Mouse (Mus musculus): ENCODE measurements around the gene Rph3a. TPM values are rescaled to one million over a fixed set of nuclear protein-coding genes. Genes with fewer than 3 reads are reported as not detected.
A peak's percentile ranks its signal among the peaks of the same experiment; 100 is the strongest.

The Rph3a gene
- polyA plus RNA-seq, 1 experiment from 2014 or later = 7.7 TPM

DNA sequence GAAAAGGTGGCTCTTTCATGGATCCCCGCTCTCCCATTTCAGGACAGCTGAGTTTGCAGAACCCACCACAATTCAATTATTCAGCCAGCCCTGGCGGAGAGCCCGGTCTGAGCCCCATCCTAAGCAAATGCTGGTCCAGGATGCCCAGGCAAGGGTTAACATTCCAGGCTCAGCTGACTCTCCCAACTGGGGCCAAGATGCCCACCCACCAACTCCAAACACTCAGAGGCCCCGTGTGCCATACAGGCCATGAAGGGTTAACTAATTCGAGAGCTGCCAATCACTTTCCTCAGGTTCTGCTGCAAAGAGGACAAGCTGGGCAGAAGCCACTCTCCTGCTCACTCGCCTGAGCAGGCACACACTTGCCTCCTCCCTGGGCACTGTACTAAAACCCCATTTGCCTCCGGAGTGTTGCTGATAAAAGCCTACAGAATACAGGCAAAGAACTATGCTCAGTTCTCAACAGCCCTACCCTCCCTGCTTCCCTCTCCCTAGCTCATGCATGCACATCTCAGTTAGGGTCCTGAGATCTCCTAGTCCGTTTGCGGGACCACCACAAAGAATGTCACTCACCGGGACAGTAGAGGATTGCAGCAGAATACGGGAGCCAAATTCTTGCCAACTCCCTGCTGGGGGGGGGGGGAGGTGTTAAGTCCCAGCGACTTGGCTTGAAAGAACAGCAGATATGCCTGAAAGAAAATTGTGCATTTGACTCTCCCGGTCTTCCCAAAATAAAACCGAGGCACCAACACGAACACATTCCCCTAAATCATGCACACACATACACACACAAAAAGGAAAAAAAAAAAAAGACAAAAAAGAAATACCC, 1.3 kb downstream of the Rph3a start:
- H3K4me1 ChIP-seq = peaks cover 52% of the 10 kb centered on the region
- peak overlapping the region; percentile 58 for H3K4me2 ChIP-seq
- ATAC-seq = no peak
- 6% methylated on average over 15 of the region's 15 CpGs for WGBS
- no peaks in the 10 kb centered on the region for H3K9me3 ChIP-seq (replicated peaks)
- H3K9ac ChIP-seq = peak overlapping the region; percentile 50
- H3K36me3 ChIP-seq (ENCODE audit: poor library complexity, severe bottlenecking) = no peaks in the 10 kb centered on the region
- H3K4me3 ChIP-seq = peak overlapping the region; percentile 33
- H3K27me3 ChIP-seq = peaks cover 30% of the 10 kb centered on the region
- H3K27ac ChIP-seq = 0 out of 2 replicates have a peak overlapping the region, but pooled peaks have one; percentile 15

DNA sequence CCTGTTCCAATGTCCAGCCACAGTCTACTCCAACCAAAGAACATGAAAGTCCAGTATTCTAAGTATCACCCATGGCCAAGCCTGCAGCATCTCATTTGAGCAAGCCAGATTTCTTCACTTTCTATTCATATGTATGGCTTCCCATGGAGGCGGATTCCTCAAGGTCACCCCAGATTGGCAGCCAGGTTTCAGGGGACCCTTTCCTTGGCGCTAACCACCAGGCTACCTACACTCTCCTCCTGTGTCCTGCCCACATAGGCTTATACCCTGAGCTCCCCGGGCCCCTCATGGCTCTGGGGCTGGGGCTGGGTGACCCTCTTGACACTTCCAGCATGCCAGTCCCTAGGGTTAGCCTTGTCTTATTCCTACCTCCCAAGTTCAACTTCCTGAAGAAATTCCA, 2.3 kb downstream of the Rph3a start:
- H3K27ac ChIP-seq = no peak overlapping the region
- H3K36me3 ChIP-seq (ENCODE audit: poor library complexity, severe bottlenecking) = no peaks in the 10 kb centered on the region
- peak overlapping the region; percentile 58 for H3K4me2 ChIP-seq
- H3K4me1 ChIP-seq = peaks cover 61% of the 10 kb centered on the region
- no peak overlapping the region for H3K9ac ChIP-seq
- ATAC-seq = no peak
- H3K9me3 ChIP-seq (replicated peaks) = no peaks in the 10 kb centered on the region
- no peak overlapping the region for H3K4me3 ChIP-seq
- peaks cover 34% of the 10 kb centered on the region for H3K27me3 ChIP-seq
- WGBS = 83% methylated on average over 3 of the region's 3 CpGs

DNA sequence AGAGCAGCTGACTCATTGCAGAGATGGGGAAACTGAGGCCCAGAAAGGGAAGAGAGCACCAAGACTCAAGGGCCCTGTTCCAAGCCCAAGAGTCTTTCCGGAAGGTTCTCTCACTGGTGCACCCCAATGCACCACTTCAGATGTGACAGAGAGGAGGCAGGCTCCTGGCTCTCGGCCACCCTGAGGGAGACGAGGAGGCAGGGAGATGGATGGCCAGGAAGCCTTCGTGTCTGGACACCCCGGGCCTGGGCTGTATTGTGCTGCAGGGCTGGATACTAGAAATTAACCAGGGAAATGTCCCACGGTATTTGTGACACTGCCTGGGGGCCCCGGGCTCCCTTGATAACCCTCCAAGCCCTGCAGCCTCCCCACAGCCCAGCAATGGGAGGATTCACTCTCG, 2.8 kb downstream of the Rph3a start:
- Histone ChIP-seq H3K4me3 (no peak overlapping the region), H3K27me3 (peaks cover 38% of the 10 kb centered on the region), H3K9ac (no peak overlapping the region; the same call in 1 of the 2 replicates), H3K4me1 (peaks cover 61% of the 10 kb centered on the region), H3K27ac (no peak overlapping the region), H3K36me3 (ENCODE audit: poor library complexity, severe bottlenecking) (no peaks in the 10 kb centered on the region), H3K4me2 (peak overlapping the region; percentile 58; the same call in 1 of the 2 replicates), H3K9me3 (replicated peaks) (no peaks in the 10 kb centered on the region)
- no peak for ATAC-seq
- 87% methylated on average over 8 of the region's 8 CpGs for WGBS

DNA sequence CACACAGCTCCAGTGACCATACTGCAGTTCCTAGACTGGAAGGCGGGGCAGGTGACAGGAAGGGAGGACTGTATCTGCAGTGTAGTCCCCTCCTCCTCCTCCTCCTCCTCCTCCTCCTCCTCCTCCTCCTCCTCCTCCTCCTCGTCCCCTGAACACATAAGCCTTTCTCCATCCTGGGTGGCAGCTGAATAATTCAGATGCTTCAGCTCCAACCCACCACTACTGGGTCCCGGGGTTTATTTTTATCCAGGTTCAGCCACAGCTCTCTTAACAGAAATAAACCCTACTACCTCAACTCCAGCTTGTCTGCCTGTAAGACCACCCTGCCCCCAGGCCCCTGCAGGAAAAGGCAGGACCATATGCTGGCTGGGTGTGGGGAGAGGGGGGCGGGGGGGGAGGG, 3.7 kb downstream of the Rph3a start:
- Histone ChIP-seq H3K4me1 (peaks cover 61% of the 10 kb centered on the region), H3K9ac (no peak overlapping the region), H3K36me3 (ENCODE audit: poor library complexity, severe bottlenecking) (no peaks in the 10 kb centered on the region), H3K27me3 (peaks cover 39% of the 10 kb centered on the region), H3K27ac (no peak overlapping the region), H3K4me2 (no peak overlapping the region), H3K4me3 (no peak overlapping the region), H3K9me3 (replicated peaks) (no peaks in the 10 kb centered on the region)
- ATAC-seq = no peak
- 54% methylated on average over 3 of the region's 4 CpGs for WGBS

DNA sequence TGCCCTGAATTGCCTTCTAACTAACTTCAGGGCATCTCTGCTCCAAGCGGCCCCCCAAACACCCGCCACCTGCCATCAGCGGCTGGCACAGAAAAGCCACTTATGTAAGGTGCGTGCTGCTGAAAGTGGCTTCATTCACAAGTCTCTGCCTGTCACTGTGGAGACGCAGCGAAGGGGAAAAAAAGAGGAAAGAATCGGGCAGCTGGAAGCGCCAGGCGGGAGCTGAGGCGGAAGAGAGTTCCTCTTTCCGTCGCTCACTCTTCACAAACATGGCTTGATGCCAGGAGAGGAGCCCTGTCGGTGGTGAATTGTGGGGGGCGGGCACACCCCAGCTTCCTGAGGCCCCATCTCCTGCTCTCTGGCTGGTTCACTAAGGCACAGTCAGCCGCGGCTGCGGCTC, 6.1 kb downstream of the Rph3a start:
- Histone ChIP-seq H3K27ac (peak overlapping the region; percentile 70), H3K9me3 (replicated peaks) (no peaks in the 10 kb centered on the region), H3K4me2 (peak overlapping the region; percentile 59), H3K36me3 (ENCODE audit: poor library complexity, severe bottlenecking) (no peaks in the 10 kb centered on the region), H3K9ac (peak overlapping the region; percentile 46; the same call in 1 of the 2 replicates), H3K4me1 (peaks cover 46% of the 10 kb centered on the region), H3K4me3 (peak overlapping the region; percentile 25), H3K27me3 (peaks cover 33% of the 10 kb centered on the region)
- WGBS = 6% methylated on average over 17 of the region's 17 CpGs
- ATAC-seq = peak; percentile 39; the same call in 1 of the 2 replicates

DNA sequence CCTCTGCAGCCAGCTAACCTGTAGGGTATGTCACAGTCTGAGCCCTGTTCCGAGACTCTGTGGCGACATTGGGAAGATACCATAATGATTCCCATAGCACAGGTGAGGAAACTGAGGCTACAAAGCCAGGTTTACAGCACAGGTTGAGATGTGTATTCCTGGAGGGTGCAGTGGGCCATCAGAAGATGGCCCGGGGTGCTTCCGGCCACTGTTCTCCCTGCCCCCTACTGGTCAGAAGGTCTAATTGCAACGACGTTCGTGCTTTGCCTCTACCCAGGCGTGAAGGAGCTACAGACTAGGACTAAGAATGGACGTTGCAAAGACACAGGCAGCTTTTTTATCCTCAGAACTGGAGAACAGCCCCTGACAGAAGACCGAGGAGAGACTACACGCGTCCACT, 10.3 kb downstream of the Rph3a start:
- no peaks in the 10 kb centered on the region for H3K36me3 ChIP-seq (ENCODE audit: poor library complexity, severe bottlenecking)
- no peak overlapping the region for H3K9ac ChIP-seq
- no peaks in the 10 kb centered on the region for H3K9me3 ChIP-seq (replicated peaks)
- no peak overlapping the region for H3K27ac ChIP-seq
- no peak overlapping the region for H3K4me2 ChIP-seq
- WGBS = 35% methylated on average over 12 of the region's 12 CpGs
- no peak overlapping the region for H3K4me3 ChIP-seq
- ATAC-seq = no peak
- H3K4me1 ChIP-seq = peaks cover 18% of the 10 kb centered on the region
- H3K27me3 ChIP-seq = peaks cover 9% of the 10 kb centered on the region

DNA sequence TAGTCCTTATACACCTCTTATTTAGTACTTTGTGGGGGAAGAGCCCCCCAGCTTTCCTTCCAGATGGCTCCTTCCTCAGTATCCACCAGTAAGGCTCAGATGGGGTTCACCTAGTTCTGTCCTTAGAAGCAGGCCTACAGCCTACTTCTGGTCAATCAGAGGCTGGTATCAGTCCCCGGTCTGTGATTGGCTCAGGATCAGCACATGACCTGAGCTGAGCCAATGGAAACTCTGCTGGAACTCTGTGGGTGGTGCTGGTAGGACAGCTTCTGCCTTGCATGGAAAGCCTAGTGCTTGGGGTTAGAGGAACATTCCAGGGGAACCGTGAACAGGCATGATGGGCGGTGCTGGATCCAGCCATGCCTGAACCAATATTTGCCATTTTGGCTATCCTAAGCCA, 21.5 kb downstream of the Rph3a start:
- no peak overlapping the region for H3K4me2 ChIP-seq
- no peak for ATAC-seq
- 88% methylated on average over 3 of the region's 3 CpGs for WGBS

DNA sequence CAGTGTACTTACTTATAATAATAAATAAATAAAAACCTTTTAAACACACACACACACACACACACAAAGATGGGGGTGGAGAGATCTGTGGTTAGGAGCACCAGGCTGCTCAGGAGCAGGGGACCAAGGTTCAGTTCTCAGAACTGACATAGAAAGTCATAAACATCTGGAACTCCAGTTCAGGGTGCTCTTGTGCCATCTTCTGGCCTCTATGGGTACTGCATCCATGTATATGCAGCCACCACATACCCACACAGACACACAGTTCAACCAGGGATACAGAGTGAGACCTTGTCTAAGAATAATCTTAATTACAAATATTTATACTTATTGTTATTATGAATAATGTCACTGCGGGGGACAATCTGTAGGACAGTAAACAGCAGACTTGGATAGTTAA, 26.9 kb downstream of the Rph3a start:
- H3K27me3 ChIP-seq = no peaks in the 10 kb centered on the region
- H3K27ac ChIP-seq = no peak overlapping the region
- no peaks in the 10 kb centered on the region for H3K36me3 ChIP-seq (ENCODE audit: poor library complexity, severe bottlenecking)
- no peak overlapping the region for H3K9ac ChIP-seq
- peaks cover 7% of the 10 kb centered on the region; the same call in 1 of the 2 replicates for H3K9me3 ChIP-seq (replicated peaks)
- WGBS = 89% methylated on average over 1 of the region's 1 CpGs
- H3K4me1 ChIP-seq = no peaks in the 10 kb centered on the region
- H3K4me3 ChIP-seq = no peak overlapping the region
- H3K4me2 ChIP-seq = no peak overlapping the region
- ATAC-seq = no peak

More for the DNA sequence above, 21.5 kb downstream of the Rph3a start:
- no peaks in the 10 kb centered on the region for H3K4me1 ChIP-seq
- peaks cover 4% of the 10 kb centered on the region; the same call in 1 of the 2 replicates for H3K27me3 ChIP-seq
- H3K27ac ChIP-seq = no peak overlapping the region
- no peak overlapping the region for H3K4me3 ChIP-seq
- H3K9ac ChIP-seq = no peak overlapping the region
- no peaks in the 10 kb centered on the region for H3K36me3 ChIP-seq (ENCODE audit: poor library complexity, severe bottlenecking)
- H3K9me3 ChIP-seq (replicated peaks) = no peaks in the 10 kb centered on the region

DNA sequence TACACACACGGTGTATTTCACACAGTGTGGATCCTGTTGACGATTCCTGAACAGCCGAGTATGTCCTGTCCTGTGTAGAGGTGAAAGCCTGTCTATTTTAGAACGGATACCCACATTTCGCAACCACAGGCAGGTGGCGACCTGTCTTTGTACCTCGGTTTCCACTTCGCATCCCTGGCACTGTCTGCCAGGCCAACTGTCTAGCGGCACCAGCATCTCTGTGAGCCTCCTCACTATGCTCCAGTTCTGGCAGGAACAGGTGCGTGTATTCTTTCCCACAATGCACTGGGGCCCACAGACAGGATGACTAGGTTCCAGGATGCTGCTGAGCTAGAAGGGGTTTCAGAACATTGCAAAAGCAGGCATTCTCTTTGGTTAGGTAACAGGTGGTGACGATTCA, 28.7 kb downstream of the Rph3a start:
- 90% methylated on average over 11 of the region's 11 CpGs for WGBS
- ATAC-seq = no peak
- no peak overlapping the region for H3K9ac ChIP-seq

DNA sequence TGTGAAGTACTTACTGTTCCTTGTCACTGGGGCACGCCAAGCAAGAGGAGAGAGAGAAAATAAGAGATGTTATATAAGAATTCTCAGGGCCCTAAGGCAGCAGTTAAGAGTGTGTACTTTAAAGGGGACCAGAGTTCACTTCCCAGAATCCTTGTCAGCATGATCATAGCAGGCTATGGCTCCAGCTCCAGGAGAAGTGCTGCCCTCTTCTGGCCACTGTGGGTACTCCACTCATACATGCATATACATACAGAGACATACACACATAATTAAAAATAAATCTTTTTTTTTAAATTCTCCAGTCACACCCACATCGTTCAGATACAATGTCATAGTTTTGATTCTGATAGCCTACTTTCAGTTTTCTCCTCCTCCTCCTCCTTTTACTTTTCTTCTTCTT, 29.8 kb downstream of the Rph3a start:
- WGBS = 86% methylated on average over 2 of the region's 2 CpGs
- no peak for ATAC-seq
- Histone ChIP-seq H3K27me3 (no peaks in the 10 kb centered on the region), H3K27ac (no peak overlapping the region), H3K4me1 (no peaks in the 10 kb centered on the region), H3K36me3 (ENCODE audit: poor library complexity, severe bottlenecking) (no peaks in the 10 kb centered on the region), H3K9ac (no peak overlapping the region), H3K9me3 (replicated peaks) (peaks cover 7% of the 10 kb centered on the region; the same call in 1 of the 2 replicates), H3K4me3 (no peak overlapping the region), H3K4me2 (no peak overlapping the region)

More for the DNA sequence above, 28.7 kb downstream of the Rph3a start:
- Histone ChIP-seq H3K27ac (no peak overlapping the region), H3K36me3 (ENCODE audit: poor library complexity, severe bottlenecking) (no peaks in the 10 kb centered on the region), H3K4me3 (no peak overlapping the region), H3K9me3 (replicated peaks) (peaks cover 7% of the 10 kb centered on the region; the same call in 1 of the 2 replicates), H3K4me1 (no peaks in the 10 kb centered on the region), H3K27me3 (no peaks in the 10 kb centered on the region), H3K4me2 (no peak overlapping the region)

DNA sequence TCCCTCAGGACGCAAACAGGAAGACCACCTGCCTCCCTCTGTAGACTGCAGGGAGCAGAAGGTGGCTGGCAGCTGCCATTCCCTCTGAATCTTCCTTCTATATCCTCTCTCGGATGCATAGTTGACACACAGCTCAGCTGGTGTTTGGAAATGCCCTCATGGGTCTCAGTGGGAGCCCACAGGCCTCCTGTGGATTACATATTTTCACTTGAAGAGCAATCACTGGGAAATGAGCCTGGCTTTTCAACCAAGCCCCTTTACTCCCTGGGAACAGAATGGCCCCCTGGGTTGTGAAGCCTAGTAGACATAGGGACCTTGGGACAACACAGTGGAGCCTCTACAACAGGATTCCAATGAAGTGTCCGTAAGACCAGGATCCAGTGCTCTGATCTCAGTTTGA, 33.8 kb downstream of the Rph3a start:
- H3K9ac ChIP-seq = no peak overlapping the region
- peaks cover 7% of the 10 kb centered on the region; the same call in 1 of the 2 replicates for H3K9me3 ChIP-seq (replicated peaks)
- no peak for ATAC-seq
- no peak overlapping the region for H3K4me2 ChIP-seq
- H3K36me3 ChIP-seq (ENCODE audit: poor library complexity, severe bottlenecking) = no peaks in the 10 kb centered on the region
- 56% methylated on average over 3 of the region's 3 CpGs for WGBS
- H3K27me3 ChIP-seq = 0 out of 2 replicates have a peak, but pooled peaks cover 3% of the 10 kb centered on the region
- no peak overlapping the region for H3K4me3 ChIP-seq
- H3K27ac ChIP-seq = no peak overlapping the region
- H3K4me1 ChIP-seq = no peaks in the 10 kb centered on the region

DNA sequence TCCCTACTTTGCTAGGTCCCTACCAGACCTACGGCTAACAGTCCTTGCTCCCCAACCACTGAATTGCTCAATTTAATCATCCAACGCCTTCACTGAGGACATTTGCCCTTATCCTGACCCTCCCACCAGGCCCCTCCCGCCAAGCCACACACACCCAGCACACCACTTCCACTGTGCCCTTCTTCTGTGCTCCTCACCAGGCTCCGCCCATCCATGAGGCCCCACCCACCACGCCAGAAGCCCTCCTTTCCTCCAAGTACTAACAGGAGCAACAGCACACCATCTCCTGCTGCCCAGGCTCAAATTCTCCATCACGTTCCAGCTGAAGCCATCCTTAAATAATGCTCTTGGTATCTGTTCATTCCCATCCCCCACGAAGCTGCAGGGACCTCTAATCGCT, 35.4 kb downstream of the Rph3a start:
- H3K27me3 ChIP-seq = 0 out of 2 replicates have a peak, but pooled peaks cover 3% of the 10 kb centered on the region
- H3K9me3 ChIP-seq (replicated peaks) = no peaks in the 10 kb centered on the region
- H3K4me3 ChIP-seq = no peak overlapping the region
- H3K4me1 ChIP-seq = peaks cover 7% of the 10 kb centered on the region
- no peak overlapping the region for H3K9ac ChIP-seq
- H3K27ac ChIP-seq = no peak overlapping the region
- H3K36me3 ChIP-seq (ENCODE audit: poor library complexity, severe bottlenecking) = no peaks in the 10 kb centered on the region
- WGBS = 54% methylated on average over 8 of the region's 8 CpGs
- ATAC-seq = no peak
- no peak overlapping the region for H3K4me2 ChIP-seq
